Mouse (Mus musculus) gastrocnemius, postnatal 4 days (tissue): Measurements from ENCODE around the gene Serpinf1. TPM values are rescaled to one million over a fixed set of nuclear protein-coding genes. Genes with fewer than 3 reads are reported as not detected.
"Not testable (repeated sequence)": the region's sequence is repeated elsewhere in the genome, so short reads cannot be mapped to it uniquely, and the experiment has no call there.

Experiments used
- DNase-seq, 2 experiments: peaks; one replicate each; pipeline ENCODE4 v3.0.0; 2021 to 2022; ENCODE audit warnings: low spot score in 2 of 2, mixed read lengths in 2 of 2
- total RNA-seq, 2 experiments: library from RNA; stranded (reverse); gene quantifications; 2 replicates each; pipeline ENCODE4 v1.2.3; 2021

Gene Serpinf1
- total RNA-seq, 2 experiments from 2014 or later, result 130 to 141 TPM

DNA sequence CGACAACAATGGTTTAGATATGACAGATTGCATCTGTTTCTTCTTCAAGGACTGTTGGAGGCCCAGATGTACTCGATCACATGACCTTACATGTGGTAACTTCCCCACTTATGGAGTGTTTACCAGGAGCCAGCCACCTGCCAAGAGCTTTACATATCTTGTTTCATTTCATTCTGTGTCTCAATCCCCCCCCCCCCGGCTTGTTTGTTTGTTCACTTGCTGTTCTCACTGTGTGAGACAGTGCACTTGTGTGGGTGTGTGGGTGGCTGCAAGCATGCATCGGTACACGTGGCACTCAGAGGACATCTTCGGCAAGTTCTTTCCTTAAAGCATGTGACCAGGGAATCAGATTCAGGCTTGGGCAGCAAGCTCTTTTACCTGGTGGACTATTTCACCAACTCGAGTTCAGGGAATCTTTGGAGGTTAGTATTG is 34.0 kb upstream of the Serpinf1 start:
- no peak for DNase-seq

DNA sequence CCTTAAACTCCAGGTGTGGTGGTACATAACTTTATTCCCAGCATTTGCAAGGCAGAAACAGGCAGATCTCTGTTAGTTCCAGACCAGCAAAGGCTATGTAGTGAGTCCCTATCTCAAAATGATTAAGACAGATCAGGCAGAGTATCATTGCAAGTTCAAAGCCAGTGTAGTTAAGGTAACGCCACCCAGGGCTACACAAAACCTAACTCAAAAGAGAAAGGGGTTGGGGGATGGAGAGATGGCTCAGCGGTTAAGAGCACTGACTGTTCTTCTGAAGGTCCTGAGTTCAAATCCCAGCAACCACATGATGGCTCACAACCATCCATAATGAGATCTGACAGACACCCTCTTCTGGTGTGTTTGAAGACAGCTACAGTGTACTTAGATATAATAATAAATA is 33.5 kb upstream of the Serpinf1 start:
- not testable (repeated sequence) for DNase-seq

- no peak for DNase-seq
Observed at GRCm38 (mm10) chr11:75455041-75455736, 32.7 kb upstream of the Serpinf1 start.

DNA sequence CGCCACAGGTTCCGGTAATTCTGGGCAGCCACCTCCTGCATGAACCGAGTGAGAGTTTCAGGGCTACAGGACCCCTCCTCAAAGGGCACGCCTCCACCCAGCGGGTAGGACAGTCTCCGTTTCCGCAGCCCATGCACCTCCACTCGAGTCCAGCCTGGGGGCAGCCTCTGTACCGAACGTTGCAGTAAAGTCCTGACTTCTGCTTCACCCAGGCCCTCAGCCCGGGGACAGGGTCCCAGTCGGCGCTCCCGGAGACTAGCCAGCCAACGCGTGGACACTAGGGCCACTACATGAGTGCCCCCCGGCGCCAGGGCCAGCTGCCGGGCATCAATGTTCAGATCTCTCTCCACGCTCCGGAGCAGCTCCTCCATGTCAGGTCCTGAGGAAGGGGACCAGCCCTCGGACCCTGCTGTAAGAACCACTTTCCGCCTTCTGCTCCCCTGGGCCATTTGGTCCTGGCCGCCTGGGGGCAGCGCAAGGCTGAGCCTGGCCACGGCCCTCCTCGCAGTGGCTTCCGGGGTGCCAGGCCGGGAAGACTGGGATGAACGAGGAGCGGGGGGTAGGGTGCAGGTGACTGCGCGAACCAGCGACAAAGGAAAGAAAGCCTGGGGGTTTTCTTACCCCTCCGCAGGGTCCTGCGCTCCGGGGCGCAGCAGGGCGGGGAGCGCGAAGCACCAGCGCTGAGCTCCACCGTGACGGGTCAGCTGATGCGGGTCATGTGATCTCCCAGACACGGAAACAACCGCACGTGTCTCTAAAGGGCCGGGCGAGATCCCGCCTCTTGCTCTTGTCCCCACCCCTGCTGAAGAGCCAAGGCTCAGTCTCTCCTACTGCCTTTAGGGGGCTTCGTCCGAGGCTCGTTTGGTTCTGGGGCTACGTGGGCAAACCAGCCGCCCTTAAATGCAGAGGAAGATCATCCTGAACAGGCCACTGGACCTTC is 31.8 kb upstream of the Serpinf1 start, which contains the start of gene Wdr81:
Gene Wdr81, minus strand, starts transcription at position 727 of the 940 bp plus-strand sequence.
- DNase-seq, result peak; percentile 66 to 89

- no peak for DNase-seq
Observed at GRCm38 (mm10) chr11:75452812-75453557, 30.5 kb upstream of the Serpinf1 start.

DNA sequence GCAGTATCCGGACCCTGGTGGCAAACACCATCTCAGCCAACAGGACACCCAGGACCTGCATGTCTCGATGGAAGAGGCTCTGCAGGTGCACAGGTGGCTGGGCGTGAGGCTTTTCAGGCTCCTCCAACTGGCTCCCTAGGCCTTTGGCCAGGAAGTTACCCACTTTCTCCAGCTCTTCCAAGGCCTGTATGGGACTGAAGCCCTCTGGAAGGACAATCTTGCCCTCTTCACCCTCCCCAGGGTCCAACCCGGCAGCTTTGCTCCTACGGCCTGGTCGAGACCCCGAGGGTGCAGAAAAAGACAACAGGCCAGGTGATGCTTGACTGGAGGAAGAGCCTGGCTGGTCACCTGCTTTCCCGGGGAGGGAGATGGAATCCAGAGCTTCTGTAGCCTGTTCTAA is 29.6 kb upstream of the Serpinf1 start:
- no peak for DNase-seq

DNA sequence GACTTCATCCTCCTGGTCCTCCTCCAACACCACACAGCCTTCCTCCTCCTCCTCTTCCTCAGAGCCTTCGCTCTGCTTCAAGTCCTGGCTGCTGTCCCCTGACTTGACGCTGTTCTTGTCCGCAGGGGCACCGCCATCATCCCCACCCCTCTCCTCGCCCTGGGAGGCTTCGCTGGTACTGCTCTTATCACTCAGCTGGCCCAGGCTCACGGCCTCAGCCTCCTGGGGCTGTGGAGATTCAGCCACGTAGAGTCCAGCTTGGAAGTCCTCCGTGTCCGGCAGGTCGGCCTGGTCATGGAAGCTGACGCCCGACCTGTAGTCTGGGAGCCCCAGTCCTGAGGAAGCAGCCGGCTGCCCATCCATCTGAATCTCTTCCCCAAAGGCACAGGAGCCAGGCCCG is 28.4 kb upstream of the Serpinf1 start:
- no peak for DNase-seq

GRCm38 (mm10) chr11:75450304-75450908 is 27.9 kb upstream of the Serpinf1 start:
- no peak for DNase-seq

- no peak for DNase-seq
Observed at GRCm38 (mm10) chr11:75449695-75450094, 27.2 kb upstream of the Serpinf1 start.

- no peak for DNase-seq
Observed at GRCm38 (mm10) chr11:75448575-75448974, 26.1 kb upstream of the Serpinf1 start.

DNA sequence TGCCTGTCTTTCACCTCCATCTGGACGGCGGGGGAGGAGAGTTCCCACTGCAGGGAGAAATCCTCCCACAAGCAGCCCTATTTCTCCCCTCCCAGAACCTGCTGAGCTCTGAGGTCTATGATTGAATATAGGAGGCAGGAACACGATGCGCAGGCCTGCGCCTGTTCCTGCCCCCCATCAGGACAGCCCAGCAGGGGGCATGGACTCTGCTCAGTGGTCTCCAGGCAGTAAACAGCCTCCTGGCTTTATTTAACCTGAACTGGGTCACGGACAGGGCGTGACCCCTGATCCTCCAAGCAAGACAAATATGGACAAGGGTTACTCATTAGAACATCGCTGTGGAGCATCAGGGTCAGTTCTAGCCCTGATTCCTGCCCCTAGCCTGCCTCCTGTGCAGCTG is 21.2 kb upstream of the Serpinf1 start:
- no peak for DNase-seq

DNA sequence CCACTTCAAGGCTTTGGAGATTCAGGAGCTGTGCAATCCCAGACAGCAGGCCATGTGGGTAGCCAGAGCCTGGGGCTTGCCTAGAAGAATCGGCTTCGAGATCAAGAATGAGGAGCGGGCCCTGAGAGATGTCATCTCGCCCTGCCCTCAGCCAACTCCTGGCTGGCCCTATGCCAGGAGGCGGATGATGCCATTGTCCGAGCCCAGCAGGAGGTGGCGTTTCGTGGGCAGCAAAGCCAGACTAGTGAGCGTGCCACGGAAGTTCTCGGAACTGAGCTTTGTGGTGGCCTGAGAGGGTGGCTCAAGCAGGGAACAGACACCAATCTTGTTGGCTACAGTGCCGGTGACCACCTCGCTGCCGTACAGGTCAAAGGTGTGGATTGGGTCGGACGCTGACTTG is 19.1 kb upstream of the Serpinf1 start:
- DNase-seq, result peak in 1 of 2 experiments; percentile 15

DNA sequence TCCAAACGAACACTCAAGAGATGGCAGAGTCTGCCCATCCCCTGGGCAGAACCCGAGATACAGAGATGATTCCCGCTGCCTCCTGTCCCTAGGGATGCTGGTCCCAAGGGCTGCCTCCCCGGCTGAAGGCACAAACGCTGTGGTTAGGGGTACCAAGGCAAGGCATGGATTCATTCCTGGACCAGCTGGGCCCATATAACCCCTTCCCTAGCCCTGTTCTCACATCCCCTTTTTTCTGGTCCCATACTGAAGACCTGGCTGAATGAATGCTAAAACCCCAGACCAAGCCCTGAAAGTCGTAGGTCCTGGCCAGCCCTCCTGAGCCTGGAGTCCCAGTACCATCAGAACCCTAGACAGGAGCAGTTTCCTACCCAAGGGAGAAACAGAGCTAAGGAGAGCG is 18.5 kb upstream of the Serpinf1 start:
- no peak for DNase-seq

DNA sequence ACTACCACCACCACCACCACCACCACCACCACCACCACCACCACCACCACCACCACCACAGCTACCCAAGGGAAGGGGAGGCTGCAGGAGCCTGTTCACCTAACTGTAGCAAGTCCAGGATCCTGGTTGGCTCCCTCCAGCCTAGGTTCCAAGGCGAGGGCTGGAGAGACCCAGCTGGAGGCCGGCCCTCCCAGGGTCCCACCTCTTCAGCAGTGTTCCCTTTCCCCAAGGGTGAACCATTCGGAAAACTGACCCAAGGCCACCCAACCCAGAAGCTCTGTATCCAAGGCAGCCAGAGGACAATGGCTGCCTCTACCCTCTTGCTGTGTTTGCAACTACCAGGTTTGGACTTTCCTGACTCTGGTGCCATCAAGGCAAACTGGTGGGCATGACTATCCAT is 17.4 kb upstream of the Serpinf1 start:
- no peak for DNase-seq

DNA sequence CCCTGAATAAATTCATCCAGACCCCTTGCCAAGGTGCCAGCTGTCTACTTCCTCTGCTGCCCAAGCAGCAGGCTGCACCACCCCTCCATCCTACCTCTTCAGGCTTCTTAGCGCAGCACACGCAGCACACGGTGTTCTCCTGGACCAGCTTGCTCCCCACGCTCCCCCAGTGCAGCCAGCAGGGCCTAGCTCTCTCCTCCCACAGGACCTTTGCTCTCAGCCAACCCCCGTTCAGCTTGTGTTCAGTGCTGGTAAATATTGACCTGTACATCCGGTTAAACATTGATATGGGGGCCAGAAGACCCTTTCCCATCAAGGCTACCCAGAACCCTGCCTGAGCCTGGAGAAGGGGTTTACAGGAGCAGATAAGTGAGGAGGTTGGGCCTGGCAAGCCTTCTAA is 16.9 kb upstream of the Serpinf1 start, which contains the start of gene Serpinf2:
Gene Serpinf2, minus strand, starts transcription at position 229 of the 400 bp plus-strand sequence.
- DNase-seq, result no peak

DNA sequence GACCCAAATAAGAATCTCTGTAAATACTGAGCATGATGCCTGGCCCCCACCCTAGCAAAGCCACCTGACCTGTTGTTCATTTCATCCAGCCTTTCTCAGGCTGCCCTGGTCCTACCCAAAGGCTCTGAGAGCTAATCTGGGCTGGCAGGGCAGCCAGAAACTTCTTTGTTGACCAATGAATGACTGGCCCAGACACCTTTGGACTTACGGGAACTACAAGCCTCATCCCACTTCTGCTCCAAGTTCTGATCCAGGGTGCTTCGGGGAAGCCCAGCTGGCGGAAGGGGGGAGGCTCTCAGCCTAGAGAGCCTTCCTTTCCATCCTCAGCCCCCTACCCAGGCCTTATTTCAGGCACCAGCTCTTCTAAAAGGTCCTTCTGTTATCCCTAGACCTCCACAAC is 16.3 kb upstream of the Serpinf1 start:
- no peak for DNase-seq

GRCm38 (mm10) chr11:75438194-75438593 is 15.7 kb upstream of the Serpinf1 start:
- no peak for DNase-seq

- no peak for DNase-seq
Observed at GRCm38 (mm10) chr11:75434138-75434537, 11.6 kb upstream of the Serpinf1 start.

- DNase-seq, result peak in 1 of 2 experiments; percentile 66
Observed at GRCm38 (mm10) chr11:75431307-75431706, 8.8 kb upstream of the Serpinf1 start.

GRCm38 (mm10) chr11:75429019-75429705 is 6.7 kb upstream of the Serpinf1 start:
- DNase-seq, result no peak
